Mouse (Mus musculus): ENCODE data around the gene Mfsd5.

Mfsd5 gene

DNA sequence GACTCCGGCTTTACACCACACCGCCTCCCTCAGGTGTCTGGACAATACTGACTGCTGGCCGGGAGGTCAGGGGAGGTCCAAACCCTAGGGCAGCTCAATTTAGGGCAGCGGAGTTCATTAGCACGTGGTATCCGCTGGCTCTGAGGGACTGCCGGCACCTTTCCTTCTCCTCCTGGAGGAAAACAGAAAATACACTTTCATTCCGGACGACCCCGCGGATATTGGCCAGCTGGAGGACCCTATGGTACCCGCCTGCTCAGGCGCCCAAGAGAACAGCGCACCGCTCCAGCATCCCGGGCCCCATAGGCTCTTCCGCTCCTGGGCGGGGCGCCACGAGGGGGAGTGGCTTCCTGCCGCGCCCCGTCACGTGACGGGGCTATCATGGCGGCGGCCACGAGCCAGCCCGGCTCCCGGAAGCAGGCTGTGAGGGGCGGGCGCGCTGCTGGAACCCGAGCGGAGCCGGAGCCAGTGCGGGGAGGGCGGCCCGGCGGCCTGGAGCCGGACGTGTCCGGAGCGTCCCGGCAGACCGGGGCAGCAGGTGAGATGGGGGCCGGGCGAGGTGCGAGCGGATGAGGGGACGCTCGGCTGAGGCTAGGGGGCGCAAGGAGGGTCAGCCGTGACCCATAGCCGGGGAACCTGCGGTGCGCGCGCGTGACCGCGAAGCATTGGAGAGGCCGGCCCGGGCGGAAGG lies at the start of gene Mfsd5:
Gene Mfsd5, plus strand, starts transcription at position 363 of the 691 bp plus-strand sequence.
- DNase-seq (ENCODE audit: low spot score in 2 of 2) = peak in 1 of 2 experiments; percentile 80

DNA sequence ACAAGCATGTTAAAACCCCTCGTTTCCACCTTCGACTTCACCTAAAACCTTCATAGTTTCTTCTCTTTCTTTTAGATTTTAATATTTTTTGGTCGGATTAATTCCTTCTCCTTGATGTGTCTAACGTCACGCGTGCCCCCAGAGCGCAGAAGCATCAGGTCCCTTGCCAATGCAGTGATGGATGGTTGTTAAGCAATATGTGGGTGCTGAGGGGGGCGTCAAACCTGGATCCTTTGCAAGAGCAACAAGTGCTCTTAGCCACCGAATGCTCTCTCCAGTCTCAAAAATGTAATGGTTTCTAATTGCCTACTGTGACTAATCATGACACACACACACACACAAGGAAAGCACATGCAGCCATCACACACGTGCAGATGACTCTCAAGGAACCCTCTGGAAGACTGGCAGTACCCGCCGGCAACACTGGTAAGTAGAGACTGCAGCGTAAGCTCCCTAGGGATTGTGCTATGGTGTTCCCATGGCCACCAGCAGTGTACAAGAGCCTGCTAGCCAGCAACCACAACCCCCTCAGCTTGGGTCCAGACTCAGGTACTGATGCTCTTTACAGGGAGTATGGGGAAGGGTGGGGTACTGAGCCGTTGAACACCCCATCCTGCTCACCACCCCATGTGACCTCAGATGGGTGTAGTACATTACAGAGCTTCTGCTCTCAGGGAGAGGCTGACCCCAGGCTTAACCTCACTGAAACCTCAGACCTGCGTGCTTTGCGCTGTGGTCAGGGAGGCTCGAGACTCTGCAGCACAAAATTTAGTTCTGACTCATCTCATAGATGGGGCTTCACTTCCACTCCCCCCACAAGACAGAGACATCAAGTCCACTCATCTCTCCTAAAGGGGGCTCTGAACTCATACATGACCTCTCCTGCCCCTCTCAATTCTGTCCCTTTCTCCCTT lies 48.6 kb upstream of the Mfsd5 start:
- no peak for DNase-seq (ENCODE audit: low spot score in 2 of 2)

DNA sequence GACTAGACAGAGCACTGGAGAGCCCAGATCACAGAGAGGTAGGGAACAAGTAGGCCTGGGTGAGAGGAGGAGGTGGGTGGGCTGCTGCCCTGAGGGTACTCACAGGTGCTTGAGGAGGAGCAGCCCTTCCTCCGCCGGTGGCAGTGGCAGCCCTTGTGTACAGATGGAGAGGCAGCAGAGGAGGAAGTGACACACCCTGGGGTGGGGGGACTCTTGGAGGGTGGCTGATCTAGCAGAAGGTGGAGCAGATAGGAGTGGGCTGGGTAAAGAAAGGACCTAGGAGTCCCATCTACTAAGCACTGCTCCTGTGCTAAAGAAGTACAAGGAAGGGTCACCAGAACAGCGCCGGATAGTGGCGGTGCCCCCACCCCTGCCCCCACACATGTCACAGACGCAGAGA lies 47.5 kb upstream of the Mfsd5 start, which contains the start of gene Itgb7:
Gene Itgb7, minus strand, starts transcription at position 197 of the 400 bp plus-strand sequence.
- no peak for DNase-seq (ENCODE audit: low spot score in 2 of 2)

DNA sequence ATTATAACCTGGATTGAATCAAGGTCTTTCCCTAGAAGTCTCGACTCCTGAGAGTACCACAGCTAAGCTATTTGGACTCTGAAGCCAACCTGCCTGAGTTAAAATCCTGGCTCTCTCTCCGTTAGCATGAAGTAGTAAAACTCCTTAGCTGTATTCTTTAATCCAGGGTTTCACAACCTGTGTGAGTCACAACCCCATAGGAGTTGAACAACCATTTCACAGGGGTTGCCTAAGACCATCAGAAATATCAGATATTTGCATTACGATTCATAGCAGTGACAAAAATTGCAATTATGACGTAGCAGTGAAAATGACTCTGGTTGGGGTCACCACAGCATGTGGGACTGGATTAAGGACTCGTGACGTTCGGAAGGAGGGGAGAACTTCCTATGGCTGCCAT lies 46.5 kb upstream of the Mfsd5 start:
- DNase-seq (ENCODE audit: low spot score in 2 of 2) = no peak

DNA sequence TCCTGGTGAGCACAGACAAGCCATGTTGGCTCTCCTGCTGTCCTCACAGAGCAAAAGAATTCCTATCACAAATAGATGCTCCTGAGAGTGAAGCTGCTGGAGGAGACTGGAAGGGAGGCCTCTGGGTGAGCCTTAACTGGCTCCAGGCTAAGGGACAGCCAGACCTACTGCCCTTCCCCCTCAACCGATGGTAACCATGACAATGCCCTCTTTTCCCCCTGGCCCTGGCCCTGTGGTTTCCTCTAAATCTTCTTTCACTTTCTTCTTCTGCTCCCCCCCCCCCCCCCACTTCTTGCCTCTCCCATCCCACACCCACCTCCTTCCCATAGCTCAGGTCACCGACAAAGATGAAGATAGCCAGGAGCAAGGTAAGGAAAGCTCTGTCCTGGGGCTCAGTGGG lies 45.4 kb upstream of the Mfsd5 start:
- no peak for DNase-seq (ENCODE audit: low spot score in 2 of 2)

DNA sequence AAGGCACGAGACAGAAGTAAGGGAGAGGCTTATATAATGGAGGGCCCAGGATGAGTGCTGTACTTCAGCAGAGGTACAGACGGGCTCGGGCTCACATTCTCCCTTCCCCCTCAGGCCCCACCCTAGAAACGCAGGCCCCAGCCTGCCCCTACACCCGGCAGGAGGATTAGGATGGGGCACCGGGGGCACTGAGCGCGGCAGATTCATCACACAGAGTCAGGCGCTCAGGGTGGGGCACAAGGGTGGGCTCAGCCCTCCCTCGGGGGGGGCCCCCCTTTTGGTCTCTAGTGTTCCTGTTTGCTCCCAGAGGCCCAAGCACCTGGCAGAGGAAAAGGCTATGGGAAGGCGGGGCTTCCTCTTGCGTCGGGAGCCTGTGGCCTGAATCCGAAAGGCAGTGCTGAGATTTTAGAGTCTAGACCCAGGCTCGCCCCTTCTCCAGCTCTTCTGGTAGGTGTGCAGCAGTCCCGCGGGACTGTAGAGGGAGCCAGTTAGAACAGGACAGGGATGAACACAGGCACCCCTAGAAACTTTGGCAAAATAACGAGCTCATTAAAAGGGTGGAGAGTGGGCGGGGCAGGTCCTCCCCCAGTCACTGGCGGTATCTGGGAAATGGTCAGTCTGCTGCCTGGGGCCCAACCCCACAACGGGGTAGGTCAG lies 43.8 kb upstream of the Mfsd5 start:
- no peak for DNase-seq (ENCODE audit: low spot score in 2 of 2)

DNA sequence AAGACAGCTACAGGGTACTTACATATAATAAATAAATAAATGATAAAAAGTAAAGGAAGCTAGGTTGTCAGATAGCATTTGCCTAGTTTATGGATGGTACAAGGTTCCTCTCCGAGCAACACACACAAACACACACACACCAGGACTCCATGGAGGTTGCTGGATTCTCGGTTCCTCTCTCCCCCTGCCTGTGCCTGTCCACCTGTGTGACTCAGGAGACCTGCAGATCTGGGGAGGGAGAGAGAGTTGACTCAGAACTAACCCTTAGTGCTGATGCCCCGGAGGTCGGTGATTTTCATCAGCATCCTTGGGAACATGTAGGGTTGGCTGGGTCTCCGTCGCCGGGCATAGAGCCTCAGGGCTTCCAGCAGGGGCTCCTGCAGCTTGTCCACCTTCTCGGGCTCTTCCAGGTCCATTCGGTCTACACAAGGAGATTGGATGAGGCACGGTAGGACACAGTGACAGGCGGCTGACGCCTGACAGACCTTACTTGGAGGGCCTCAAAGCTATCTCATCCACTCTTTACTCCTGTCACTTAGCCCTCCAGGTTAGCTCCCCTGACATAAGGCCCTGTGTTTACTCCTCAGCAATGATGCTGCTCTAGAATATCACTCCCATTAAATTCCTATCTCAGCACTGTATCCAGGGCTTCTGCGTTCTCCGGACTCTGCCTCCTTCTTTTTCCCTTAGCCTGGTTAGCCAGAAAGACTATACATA lies 40.6 kb upstream of the Mfsd5 start:
- no peak for DNase-seq (ENCODE audit: low spot score in 2 of 2)

DNA sequence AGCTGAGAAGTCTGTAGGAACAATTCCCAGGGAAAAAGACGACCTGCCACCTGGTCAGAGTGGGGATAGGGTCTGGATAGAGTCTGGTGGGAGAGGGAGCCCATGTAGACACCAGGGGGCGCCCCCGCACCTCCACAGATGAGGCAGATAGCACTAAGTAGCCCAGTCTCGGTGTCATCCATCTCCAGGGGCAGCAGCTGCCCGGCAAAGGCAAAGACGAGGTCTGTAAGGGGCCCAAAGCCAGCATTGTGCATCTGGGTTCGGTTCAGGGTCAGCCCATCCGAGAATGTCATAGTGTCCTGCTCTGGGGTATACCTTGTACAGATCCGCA lies 40.0 kb upstream of the Mfsd5 start:
- peak in 1 of 2 experiments; percentile 74 for DNase-seq (ENCODE audit: low spot score in 2 of 2)

DNA sequence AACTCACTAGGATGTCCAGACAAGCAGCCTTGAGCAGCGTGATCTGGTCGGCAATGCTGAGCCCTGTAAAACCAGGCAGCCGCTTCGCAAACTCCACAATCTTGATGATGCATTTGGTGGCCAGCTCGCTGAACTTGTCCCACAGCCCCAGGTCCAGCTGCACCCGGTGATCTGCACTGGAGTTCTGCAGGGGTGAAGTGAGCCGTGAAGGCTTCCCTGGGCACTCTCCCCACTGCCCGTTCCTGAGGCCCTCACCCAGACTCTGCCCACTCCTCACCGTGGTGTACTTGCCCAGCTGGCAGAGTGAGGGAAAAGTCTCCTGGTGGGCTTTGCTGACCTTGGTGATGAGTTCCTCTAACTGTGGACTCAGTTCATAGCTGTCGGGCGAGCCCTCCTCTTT lies 39.4 kb upstream of the Mfsd5 start:
- no peak for DNase-seq (ENCODE audit: low spot score in 2 of 2)

DNA sequence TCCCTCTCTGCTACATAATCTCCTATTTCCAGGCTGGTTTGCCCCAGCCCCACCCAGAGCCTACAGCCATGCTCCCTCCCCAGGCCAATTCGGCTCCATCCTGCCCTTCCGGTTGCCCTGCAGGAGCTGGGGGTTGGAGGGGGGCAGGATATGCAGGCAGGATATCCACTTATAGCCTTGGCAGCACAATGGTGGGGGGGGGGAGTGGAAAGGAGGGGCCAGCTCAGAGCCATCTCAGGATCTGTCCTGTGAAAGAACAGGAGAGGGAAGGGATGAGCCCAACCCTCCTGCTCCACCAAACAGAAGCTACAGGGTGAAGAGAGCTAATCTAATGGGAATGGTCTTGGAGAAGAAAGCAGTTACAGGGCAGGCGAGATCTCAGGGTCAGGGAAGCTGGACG lies 38.6 kb upstream of the Mfsd5 start:
- no peak for DNase-seq (ENCODE audit: low spot score in 2 of 2)

DNA sequence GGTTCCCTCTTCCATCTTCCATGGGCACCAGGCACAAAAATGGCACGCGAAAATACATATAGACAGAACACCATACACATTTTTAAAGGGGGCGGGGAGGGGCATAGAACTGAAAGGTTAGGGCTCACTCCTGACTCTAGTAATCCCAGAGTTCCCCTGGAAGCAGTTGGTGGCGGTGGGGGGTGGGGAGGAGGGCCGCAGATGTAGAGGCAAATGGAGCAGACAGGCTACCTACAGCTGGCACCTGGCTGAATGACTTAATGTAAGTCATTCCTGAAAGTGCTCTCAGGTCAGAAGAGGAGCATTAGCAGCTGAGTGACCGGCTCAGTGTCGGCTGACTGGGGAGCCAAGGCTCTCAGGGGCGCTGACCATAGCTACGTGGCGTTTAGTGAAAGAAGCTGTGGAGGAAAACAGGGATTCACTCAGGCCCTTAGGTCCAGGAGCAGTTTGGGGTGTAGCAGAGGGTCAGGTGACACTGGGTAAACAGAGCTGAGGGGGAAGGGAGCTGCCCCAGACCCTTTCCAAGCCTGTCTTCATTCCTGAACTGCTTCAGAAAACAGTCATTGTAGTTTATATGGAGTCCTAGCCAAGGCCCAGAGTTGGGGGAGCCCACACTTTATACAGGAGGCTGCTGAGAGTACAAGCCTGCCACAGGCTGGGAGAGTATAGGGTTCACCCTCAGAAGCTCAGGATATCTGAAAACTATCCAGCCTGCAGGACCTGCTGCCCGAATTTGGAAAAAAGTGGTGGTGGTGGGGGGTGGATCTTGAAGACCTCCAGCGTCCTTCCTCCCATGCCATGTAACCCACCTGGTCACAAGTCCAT lies 36.6 kb upstream of the Mfsd5 start:
- DNase-seq (ENCODE audit: low spot score in 2 of 2) = no peak

DNA sequence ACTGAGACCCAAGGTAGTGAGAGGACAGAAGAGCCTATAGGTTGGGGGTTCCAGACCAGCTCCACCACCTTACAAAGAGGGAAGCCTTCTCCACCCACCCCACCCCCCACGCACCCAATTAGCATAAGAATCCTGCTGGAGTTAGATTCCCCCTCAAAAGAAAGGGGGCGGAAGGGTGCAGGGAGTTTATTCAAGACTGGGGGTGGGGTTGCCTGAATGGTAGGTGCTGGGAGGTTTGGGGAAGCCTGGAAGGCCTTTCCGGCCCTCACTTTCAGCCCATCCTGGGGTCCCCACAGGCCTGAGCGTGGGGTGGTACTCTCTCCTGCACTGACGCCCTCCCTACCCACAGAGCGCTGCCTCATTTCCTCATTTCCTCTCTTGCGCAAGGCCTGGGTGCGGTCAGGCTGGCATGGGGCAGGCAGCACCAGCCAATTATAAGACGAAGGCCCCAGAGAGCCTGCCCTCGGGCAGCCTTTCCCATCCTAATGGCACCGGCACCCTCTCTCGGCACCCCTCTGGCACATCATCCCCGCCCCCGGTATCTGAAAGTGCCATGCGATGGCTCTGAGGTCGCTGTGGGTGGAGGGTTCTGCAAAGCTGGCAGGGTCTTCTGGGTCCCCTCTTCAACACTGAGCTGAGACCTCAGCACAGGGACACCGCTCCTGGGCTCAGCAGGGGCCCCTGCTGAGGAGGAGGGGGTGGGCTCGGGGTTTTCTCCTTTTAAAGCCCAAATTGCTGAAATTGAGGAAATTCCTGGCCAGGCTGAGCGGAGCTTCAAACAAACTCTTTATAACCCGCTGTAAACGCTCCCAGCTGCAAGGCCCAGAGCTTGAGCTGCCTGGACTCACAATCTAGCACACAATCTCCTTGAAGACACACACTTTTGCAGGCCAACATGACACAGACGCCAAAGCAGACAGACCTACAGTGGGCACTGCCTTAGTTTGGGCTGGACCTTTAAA lies 35.7 kb upstream of the Mfsd5 start:
- no peak for DNase-seq (ENCODE audit: low spot score in 2 of 2)

DNA sequence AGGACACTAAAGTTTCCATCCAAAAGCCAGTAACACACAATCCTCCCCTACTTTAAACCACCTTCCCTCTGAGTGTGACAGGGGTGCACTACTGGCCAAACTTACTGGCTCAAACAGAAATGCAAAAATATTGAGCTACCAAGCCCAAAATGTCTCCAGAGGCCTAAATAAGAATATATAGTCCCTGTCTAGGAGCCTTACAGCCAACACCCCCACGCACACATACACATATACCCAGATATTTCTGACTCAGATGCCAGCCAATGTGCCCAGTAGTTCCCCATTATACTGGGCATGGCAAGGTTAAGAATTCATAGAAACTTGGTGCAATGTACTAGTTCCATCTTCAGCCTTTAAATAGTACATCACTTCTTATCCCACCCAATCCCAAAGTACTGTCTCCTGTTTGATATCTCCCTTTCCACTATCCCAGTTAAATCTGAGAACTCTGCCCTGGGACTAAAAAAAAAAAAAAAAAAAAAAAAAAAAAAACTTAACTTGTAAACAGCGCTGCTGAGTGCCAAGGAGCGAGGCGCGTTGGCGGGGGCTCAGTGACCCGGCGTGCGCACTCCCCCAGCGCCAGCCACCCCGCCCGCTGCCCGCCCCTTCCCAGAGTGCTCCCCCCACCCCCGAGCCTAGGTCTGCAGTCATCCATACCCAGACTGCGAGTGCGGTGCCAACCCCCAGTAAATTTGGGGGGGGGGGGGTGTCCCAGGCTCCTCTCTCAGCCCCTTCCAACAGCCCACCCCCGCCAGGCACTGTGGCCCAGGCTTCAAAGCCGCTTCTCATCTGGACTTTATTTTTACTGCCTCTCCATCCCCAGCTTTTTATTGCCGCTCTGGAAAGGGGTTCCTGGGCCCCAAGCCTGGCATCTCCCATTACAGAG lies 34.7 kb upstream of the Mfsd5 start:
- DNase-seq (ENCODE audit: low spot score in 2 of 2) = no peak

DNA sequence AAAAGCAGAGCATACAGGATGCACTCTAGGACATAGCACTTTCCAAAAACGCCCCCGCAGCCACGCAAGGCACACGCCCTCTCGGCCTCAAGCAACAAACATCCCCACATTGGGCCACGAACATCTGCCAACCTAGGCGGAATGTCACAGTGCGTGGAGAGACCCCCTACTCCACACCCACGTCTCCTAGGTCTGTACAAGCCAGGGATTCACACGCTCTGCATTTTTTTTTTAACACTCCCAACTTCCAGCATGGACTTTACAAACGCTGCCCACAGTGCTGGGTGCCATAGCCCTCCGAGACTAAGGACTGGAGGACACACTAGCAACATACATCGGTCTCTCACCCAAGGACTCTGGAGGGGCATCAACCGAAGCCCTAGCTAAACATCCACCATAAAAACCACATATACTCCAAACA lies 33.8 kb upstream of the Mfsd5 start:
- DNase-seq (ENCODE audit: low spot score in 2 of 2) = no peak

DNA sequence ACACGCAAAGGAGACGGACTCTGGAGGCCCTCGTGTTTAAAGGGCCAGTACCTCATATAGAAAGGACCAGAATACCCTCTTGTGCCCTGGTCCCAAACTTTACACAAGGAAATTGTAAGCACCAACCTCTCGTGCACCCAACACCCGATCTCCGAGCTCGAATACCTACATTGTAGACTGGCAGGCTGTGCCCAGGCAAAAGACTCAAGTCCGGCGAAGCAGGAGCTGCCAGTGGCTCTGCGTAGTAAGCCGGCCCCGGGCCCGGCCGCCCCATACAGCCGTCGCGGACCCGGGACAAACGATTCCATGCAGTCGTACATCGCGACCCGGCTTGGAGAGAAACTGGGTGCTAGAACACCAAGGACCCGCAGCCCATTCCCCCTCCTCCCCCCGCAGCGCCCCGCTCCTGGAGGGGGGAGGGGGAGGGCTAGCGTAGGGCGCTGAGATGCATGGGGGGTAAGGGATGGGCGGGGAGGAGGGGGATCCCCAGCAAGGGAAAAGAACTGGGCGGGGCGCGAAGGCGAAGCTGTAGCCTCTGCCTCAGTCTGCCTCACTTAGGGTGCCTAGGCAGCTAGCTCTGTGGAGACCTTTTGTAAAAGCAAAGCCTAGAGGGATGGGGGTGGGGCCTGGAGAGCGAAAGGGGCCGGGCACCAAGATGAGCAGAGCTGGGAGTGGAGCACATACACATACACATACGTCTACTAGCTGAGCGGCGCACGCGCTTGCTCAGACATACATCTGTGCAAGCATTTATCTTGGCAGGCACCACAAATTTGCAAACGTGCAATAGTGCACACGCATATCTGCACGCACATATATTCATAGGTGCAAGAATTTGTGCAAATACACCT lies 33.1 kb upstream of the Mfsd5 start:
- DNase-seq (ENCODE audit: low spot score in 2 of 2) = peak; percentile 68 to 79

DNA sequence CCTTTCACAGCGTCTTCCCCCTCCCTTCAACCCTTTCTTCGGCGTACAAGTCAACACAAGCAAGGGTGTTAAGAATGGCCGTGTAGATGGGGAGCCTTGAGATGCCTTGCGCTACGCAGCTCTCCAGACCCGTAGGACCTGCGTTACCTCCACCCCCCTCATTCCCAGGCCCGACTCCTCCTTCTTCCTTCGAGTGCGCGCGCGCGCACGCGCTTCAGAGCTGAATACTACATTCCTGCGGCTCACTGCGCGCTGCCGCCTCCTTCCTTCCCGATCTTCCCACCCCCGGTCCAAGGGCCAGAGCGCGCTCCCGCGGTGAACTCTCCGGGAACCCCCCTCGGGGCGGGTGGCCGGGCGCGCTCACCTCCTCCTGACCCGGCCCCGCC lies 32.4 kb upstream of the Mfsd5 start:
- peak; percentile 71 to 89 for DNase-seq (ENCODE audit: low spot score in 2 of 2)

DNA sequence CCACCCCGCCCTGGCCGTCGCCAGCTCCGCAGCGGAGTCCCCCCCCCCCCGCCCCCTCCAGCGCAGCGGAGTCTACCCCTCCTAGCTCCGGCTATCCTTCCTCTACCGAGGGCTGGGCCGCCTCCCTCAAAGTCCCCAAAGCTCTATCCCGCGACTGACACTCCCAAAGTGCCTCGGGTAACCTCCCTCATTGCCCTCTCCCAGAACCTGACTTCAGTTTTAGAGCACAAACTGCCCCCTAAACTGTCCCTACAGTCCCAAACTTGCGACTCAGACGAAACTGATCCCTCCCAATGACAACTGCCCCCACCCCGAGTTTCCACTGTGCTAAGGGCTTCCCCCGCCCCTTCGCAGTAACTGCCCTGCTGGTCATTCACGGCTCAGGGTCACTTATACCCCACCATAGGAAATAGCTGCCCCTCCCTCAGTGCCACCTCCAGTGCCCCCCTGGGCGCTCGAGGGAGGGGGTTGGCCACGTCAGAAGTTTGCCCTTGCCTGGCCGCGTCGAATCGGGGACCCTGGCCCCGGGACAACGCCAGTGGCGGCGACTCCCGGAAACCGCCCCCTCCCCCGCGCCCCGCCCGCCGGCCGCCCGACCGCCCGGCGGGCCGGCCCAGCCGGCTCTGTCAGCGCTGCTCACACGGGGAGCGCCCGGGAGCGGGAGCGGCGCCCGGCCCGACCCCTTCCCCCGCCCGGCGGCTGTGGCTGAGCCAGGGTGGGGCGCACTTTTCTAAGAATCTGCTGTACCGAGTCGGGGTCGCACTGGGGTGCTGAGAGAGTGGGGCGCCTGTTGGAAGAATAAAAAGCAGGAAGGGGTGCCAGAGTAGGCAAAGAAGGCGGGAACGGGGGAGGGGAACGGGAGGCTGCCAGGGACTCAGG lies 31.8 kb upstream of the Mfsd5 start:
- peak in 1 of 2 experiments; percentile 47 for DNase-seq (ENCODE audit: low spot score in 2 of 2)
